Mouse (Mus musculus): Measurements from ENCODE around the gene Cldn13. TPM values are rescaled to one million over a fixed set of nuclear protein-coding genes. Genes with fewer than 3 reads are reported as not detected.
A peak's percentile ranks its signal among the peaks of the same experiment; 100 is the strongest.

The Cldn13 gene
- total and polyA plus RNA-seq, 3 experiments, result 0.10 TPM; not detected in 2

DNA sequence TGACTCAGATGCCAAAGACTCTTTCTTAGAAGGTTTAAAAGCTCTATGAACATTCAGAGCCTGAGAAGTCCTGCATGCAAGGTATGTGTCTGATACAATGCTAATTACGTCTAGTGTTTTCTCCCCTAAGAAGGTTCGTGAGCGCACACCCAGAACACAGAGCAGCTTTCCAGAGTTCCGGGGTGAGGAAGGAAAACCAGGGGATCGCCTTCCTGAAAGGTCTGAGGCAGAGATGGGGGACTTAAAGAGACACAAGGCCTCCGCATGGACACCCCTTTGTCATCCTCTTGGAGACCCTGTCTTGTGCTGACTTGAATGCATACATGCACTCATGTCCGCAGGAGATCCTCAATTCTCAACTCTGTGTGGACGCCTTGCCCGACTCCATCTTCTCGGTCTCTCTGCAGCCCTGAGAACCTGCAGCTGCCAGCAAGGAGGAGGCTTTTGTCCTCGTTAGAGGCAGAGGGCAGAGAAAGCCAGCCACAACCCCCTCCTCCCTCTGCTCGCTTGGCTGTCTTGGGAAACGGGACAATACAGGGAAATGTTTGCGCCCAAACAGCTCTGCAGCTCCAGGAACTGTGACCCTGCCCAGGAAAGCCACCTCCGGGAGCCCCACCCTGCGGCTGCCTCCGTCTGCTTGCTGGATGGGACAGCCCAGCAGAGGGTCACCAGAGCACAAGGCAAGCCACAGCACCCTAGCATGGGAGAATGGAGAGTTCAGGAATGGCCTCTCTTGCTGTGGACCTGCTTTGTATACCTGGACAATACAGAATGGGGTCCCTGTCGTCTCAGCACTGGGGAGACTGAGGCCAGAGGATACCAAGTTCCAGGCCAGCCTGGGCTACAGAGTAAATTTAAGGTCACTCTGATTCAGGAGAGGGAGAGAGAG lies 27.6 kb downstream of the Cldn13 start:
- no peaks in the 10 kb centered on the region for H3K27me3 ChIP-seq (ENCODE audit: control insufficient read depth, insufficient read depth, low read length)
- no peak overlapping the region for H3K4me3 ChIP-seq
- no peaks in the 10 kb centered on the region for H3K36me3 ChIP-seq (ENCODE audit: control insufficient read depth, insufficient read depth, low read length)
- TF ChIP-seq CTCF (IDR thresholded peaks at IDR 0.05), result peak; percentile 31
- peak; percentile 87; the same call in 1 of the 2 replicates for TF ChIP-seq EP300 (IDR thresholded peaks at IDR 0.05; ENCODE audit: insufficient read depth, low read depth, low read length)
- peak; percentile 81 for TF ChIP-seq POLR2A (IDR thresholded peaks at IDR 0.05; ENCODE audit: insufficient read depth, low read depth, low read length)
- no peaks in the 10 kb centered on the region for H3K79me2 ChIP-seq (replicated peaks; ENCODE audit: control insufficient read depth, insufficient read depth, low read length)
- intact Hi-C loops (cut with DNase I), result no loop called here
- H3K4me1 ChIP-seq (ENCODE audit: control insufficient read depth, insufficient read depth, low read length), result peaks cover 30% of the 10 kb centered on the region
- peak overlapping the region; percentile 89 for H3K27ac ChIP-seq
- no peak overlapping the region for H3K9ac ChIP-seq (ENCODE audit: low read depth, low read length)
- peak; percentile 76 to 86 for DNase-seq
- 42% methylated on average over 18 of the region's 18 CpGs for WGBS

DNA sequence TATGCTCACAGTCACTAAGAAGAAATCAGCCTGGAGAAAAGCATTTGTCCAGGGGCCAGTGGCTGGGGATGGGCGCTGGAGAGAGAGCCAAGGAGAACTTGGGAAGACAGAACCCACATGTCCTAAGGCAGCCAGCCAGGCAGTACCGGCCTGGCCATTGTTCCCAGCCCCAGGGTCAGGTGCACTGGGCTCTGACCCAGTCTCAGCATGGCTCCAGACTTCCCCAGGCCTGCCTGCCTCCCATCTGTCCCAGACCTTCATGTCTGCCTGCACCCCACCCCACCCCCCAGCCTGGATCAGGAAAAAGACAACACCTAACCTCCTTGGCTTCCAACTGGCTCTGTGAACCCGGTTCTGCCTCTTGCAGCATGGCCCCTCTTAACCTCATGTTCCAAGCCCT lies 32.2 kb downstream of the Cldn13 start:
- H3K4me1 ChIP-seq (ENCODE audit: control insufficient read depth, insufficient read depth, low read length), result peaks cover 10% of the 10 kb centered on the region
- intact Hi-C loops (cut with DNase I), result no loop called here
- H3K79me2 ChIP-seq (replicated peaks; ENCODE audit: control insufficient read depth, insufficient read depth, low read length), result no peaks in the 10 kb centered on the region
- no peak overlapping the region for H3K9ac ChIP-seq (ENCODE audit: low read depth, low read length)
- H3K27me3 ChIP-seq (ENCODE audit: control insufficient read depth, insufficient read depth, low read length), result no peaks in the 10 kb centered on the region
- WGBS, result 24% methylated on average over 3 of the region's 3 CpGs
- no peaks in the 10 kb centered on the region for H3K36me3 ChIP-seq (ENCODE audit: control insufficient read depth, insufficient read depth, low read length)
- TF ChIP-seq POLR2A (IDR thresholded peaks at IDR 0.05; ENCODE audit: insufficient read depth, low read depth, low read length), result no peak
- no peak for TF ChIP-seq CTCF (IDR thresholded peaks at IDR 0.05)
- TF ChIP-seq EP300 (IDR thresholded peaks at IDR 0.05; ENCODE audit: insufficient read depth, low read depth, low read length), result no peak
- DNase-seq, result peak; percentile 67 to 81
- no peak overlapping the region for H3K4me3 ChIP-seq
- H3K27ac ChIP-seq, result peak overlapping the region; percentile 49

DNA sequence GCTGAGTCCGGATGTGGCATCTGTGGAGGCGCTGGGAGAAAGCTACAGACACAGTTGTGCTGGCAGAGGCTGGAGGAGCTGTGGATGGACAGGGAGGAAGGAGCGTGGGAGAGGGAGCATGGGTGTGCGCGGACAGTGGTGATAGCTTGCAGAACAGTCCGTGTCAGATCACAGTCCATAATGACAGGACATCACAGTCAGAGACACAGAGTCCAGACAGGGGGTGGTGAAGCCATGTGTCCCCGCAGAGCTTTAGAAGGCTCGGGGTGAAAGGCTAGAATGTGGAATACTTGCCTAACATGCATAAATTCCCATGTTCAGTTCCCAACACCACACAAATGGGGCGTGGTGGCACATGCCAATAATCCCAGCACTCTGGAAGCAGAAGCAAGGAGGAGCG lies 38.5 kb downstream of the Cldn13 start:
- Histone ChIP-seq H3K79me2 (replicated peaks; ENCODE audit: control insufficient read depth, insufficient read depth, low read length) (no peaks in the 10 kb centered on the region), H3K9ac (ENCODE audit: low read depth, low read length) (no peak overlapping the region), H3K36me3 (ENCODE audit: control insufficient read depth, insufficient read depth, low read length) (no peaks in the 10 kb centered on the region), H3K27ac (no peak overlapping the region), H3K4me1 (ENCODE audit: control insufficient read depth, insufficient read depth, low read length) (peaks cover 1% of the 10 kb centered on the region; the same call in 1 of the 2 replicates), H3K27me3 (ENCODE audit: control insufficient read depth, insufficient read depth, low read length) (no peaks in the 10 kb centered on the region), H3K4me3 (no peak overlapping the region)
- no peak for DNase-seq
- TF ChIP-seq EP300 (IDR thresholded peaks at IDR 0.05; ENCODE audit: insufficient read depth, low read depth, low read length) (no peak), CTCF (IDR thresholded peaks at IDR 0.05) (no peak), POLR2A (IDR thresholded peaks at IDR 0.05; ENCODE audit: insufficient read depth, low read depth, low read length) (no peak)
- WGBS, result 51% methylated on average over 10 of the region's 10 CpGs
- intact Hi-C loops (cut with DNase I), result no loop called here

DNA sequence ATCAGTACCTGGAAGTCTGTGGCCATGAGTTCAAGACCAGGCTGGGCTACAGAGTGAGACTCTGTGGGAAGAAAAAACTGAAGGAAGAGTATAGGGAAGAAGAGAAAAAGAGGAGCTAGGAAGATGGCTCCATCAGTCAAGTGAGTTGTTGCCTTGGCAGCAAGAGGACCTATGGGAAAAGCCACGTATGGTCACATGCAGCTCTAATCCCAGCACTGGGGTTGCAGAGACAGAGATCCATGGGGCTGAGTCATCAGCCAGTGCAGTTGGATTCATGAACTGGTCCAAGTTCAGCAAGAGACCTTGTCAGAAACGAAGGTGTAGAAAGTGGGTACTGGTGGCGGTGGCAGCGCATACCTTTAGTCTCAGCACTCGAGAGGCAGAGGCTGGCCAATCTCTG lies 40.1 kb downstream of the Cldn13 start:
- H3K9ac ChIP-seq (ENCODE audit: low read depth, low read length), result no peak overlapping the region
- DNase-seq, result no peak
- no peaks in the 10 kb centered on the region for H3K36me3 ChIP-seq (ENCODE audit: control insufficient read depth, insufficient read depth, low read length)
- TF ChIP-seq CTCF (IDR thresholded peaks at IDR 0.05) (no peak), EP300 (IDR thresholded peaks at IDR 0.05; ENCODE audit: insufficient read depth, low read depth, low read length) (no peak), POLR2A (IDR thresholded peaks at IDR 0.05; ENCODE audit: insufficient read depth, low read depth, low read length) (no peak)
- no peak overlapping the region for H3K4me3 ChIP-seq
- H3K27ac ChIP-seq, result no peak overlapping the region
- H3K4me1 ChIP-seq (ENCODE audit: control insufficient read depth, insufficient read depth, low read length), result peaks cover 1% of the 10 kb centered on the region; the same call in 1 of the 2 replicates
- intact Hi-C loops (cut with DNase I), result no loop called here
- WGBS, result 85% methylated on average over 5 of the region's 5 CpGs
- no peaks in the 10 kb centered on the region for H3K79me2 ChIP-seq (replicated peaks; ENCODE audit: control insufficient read depth, insufficient read depth, low read length)
- no peaks in the 10 kb centered on the region for H3K27me3 ChIP-seq (ENCODE audit: control insufficient read depth, insufficient read depth, low read length)

DNA sequence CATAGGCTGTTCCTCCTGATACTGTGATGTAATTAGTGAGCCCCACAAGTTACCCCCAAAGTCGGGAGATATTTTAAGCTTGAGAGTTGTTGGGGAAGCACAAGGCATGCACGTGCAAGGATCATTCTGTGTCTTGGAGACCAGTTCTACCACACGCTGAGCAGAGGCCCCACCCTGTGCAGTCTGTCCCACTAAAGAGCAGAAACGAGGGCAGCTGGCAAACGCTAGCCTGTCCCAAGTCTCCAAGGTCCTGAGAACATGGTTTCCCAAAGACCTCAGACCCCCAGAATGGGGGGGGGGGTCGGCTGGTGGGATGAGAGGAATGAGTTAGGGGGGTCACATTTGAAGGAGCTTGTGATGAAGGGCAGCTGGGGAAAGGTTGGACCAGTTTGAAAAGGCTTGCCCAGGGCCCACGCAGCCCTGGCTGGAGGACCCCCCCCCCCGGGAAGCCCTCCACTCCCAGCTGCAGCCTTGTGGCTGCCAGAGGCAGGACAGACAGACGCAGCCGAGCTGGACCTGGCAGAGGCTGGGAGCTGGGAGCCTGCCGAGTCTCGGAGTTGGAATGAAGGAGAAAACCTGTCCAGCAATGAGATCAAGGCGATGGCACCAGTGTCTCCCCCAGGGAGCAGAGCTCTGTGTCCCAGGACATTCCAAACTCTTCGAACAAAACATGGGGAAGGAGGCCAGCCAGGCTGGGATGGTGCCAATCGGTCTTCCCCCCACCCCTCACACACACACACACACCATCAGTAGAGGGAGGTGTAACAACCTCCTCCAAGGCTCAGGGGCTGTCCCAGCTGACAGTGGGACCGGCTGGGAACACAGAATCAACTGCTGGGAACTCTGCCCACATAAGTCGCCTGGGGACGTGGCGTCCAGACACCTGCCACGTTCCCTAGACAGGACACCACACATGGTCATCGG lies 41.1 kb downstream of the Cldn13 start:
- Histone ChIP-seq H3K27ac (no peak overlapping the region), H3K9ac (ENCODE audit: low read depth, low read length) (no peak overlapping the region)
- 44% methylated on average over 21 of the region's 21 CpGs for WGBS

More for the DNA sequence above, 41.1 kb downstream of the Cldn13 start:
- Histone ChIP-seq H3K36me3 (ENCODE audit: control insufficient read depth, insufficient read depth, low read length) (no peaks in the 10 kb centered on the region), H3K79me2 (replicated peaks; ENCODE audit: control insufficient read depth, insufficient read depth, low read length) (no peaks in the 10 kb centered on the region), H3K27me3 (ENCODE audit: control insufficient read depth, insufficient read depth, low read length) (no peaks in the 10 kb centered on the region), H3K4me1 (ENCODE audit: control insufficient read depth, insufficient read depth, low read length) (peaks cover 1% of the 10 kb centered on the region; the same call in 1 of the 2 replicates), H3K4me3 (no peak overlapping the region)
- intact Hi-C loops (cut with DNase I), result no loop called here
- no peak for TF ChIP-seq CTCF (IDR thresholded peaks at IDR 0.05)
- TF ChIP-seq EP300 (IDR thresholded peaks at IDR 0.05; ENCODE audit: insufficient read depth, low read depth, low read length), result peak; percentile 33; the same call in 1 of the 2 replicates
- peak; percentile 83 to 87 for DNase-seq
